Mouse (Mus musculus) liver, postnatal 0 days (tissue): ENCODE data around the gene Pth1r.

Experiments
- CTCF ChIP-seq: sonication (generic); IDR thresholded peaks from 2 replicates; pipeline ENCODE4 v1.5.1; 2016; ENCODE audit warnings: antibody characterized with exemption, low read depth
- EP300 ChIP-seq: IDR thresholded peaks from 2 replicates; pipeline ENCODE4 v1.6.1; 2016; ENCODE audit warnings: antibody characterized with exemption, low read depth, mild to moderate bottlenecking

- TF ChIP-seq CTCF = no peak
- TF ChIP-seq EP300 = no peak
Measured at GRCm38 (mm10) chr9:110711996-110712395, 34.9 kb downstream of the Pth1r start.
